Mouse (Mus musculus) inflammation-experienced regulatory T-cells (primary cell): ENCODE measurements around the gene Sema4g. TPM values are rescaled to one million over a fixed set of nuclear protein-coding genes. Genes with fewer than 3 reads are reported as not detected.

ENCODE experiments used
- polyA plus RNA-seq, 2 experiments: library from polyadenylated mRNA; unstranded; fragments of 100-300 nt; shearing (Covaris generic); gene quantifications; one replicate each; pipeline ENCODE4 v1.2.1; 2017

Gene Sema4g
- polyA plus RNA-seq, result 1 to 10 TPM in 1 of 2 experiments, under 1 TPM in 1; 0.36 to 1.4 TPM

GRCm38 (mm10) chr19:44988831-44989566, at the start of gene Sema4g:
Sema4g (plus strand) TSS chr19:44989101.

GRCm38 (mm10) chr19:45005444-45005843, 16.5 kb downstream of the Sema4g start, which contains the start of gene Twnk:
Twnk (plus strand) TSS chr19:45005663.

GRCm38 (mm10) chr19:45005957-45006712, 17.2 kb downstream of the Sema4g start, which contains the start of gene Mrpl43:
Mrpl43 (minus strand) TSS chr19:45006442.

GRCm38 (mm10) chr19:45014335-45014971, 25.6 kb downstream of the Sema4g start, which contains the start of gene Lzts2:
Lzts2 (plus strand) TSS chr19:45014414.

GRCm38 (mm10) chr19:45045651-45046050, 56.8 kb downstream of the Sema4g start, which contains the start of gene Pdzd7:
Pdzd7 (minus strand) TSS chr19:45045717.

GRCm38 (mm10) chr19:45047417-45047934, 58.6 kb downstream of the Sema4g start, which contains the start of gene Sfxn3:
Sfxn3 (plus strand) TSS chr19:45047503.

Other genes starting within 250 kb of the Sema4g start
- 1 to 10 TPM in 1 of 2 experiments, not detected in 1; 3.0 TPM for gene Pax2, start 233.1 kb upstream of the Sema4g start, polyA plus RNA-seq
- 10 to 100 TPM; 35.8 to 41.4 TPM for gene Slf2, start 58.0 kb upstream of the Sema4g start, polyA plus RNA-seq
- 10 to 100 TPM; 13.5 to 15.4 TPM for gene Twnk, start 16.6 kb downstream of the Sema4g start, polyA plus RNA-seq
- gene Mrpl43, start 17.3 kb downstream of the Sema4g start, polyA plus RNA-seq, result 10 to 100 TPM; 54.3 to 60.8 TPM
- gene Lzts2, start 25.3 kb downstream of the Sema4g start, polyA plus RNA-seq, result 1 to 10 TPM; 6.6 to 7.6 TPM
- under 1 TPM; 0.41 to 0.76 TPM for gene Pdzd7, start 56.6 kb downstream of the Sema4g start, polyA plus RNA-seq
- 10 to 100 TPM; 68.5 to 71.5 TPM for gene Sfxn3, start 58.4 kb downstream of the Sema4g start, polyA plus RNA-seq
- gene Kazald1, start 86.1 kb downstream of the Sema4g start, polyA plus RNA-seq, result 1 to 10 TPM in 1 of 2 experiments, under 1 TPM in 1; 0.37 to 1.6 TPM
- gene Tlx1, start 161.6 kb downstream of the Sema4g start, polyA plus RNA-seq, result not detected
- gene Lbx1, start 246.7 kb downstream of the Sema4g start, polyA plus RNA-seq, result not detected